Comparison of ENCODE assay signal across 8 mouse cellular contexts in the genomic region with DNA sequence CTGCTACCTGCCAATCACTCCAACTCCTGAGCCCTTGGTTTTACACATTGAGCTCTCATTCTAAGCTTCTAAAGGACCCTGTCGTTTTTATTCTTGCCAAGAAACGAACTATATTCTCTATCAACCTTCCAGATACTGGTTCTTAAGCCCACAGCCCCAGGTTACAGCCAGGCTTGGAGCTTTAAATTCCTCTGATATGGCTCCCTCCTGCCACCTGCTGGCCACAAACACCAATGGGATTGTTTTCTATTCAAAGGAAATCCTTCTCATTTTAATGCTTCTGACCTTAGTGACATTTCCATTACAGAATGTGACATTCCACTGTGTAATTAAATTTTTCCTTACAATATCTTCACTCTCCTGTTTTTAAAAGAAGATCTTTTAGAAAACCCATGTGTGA. TPM values are rescaled to one million over a fixed set of nuclear protein-coding genes. Genes with fewer than 3 reads are reported as not detected.
A peak's percentile ranks its signal among the peaks of the same experiment; 100 is the strongest.
DNase-seq lines count a peak whose midpoint lies in the region; ATAC-seq lines count a peak whose summit lies in the region.

No protein-coding gene starts in this region.

- H3K36me3 ChIP-seq in hindbrain, embryonic 11.5 days (ENCODE audit: control insufficient read depth, insufficient read depth, low read length) = no peaks in the 10 kb centered on the region
- no peaks in the 10 kb centered on the region for H3K36me3 ChIP-seq in hindbrain, embryonic 16.5 days (ENCODE audit: control insufficient read depth, insufficient read depth, low read length)

- H3K4me2 ChIP-seq in hindbrain, embryonic 11.5 days (replicated peaks; ENCODE audit: low read depth, low read length) = no peak overlapping the region
- H3K4me2 ChIP-seq in hindbrain, embryonic 16.5 days (ENCODE audit: low read length) = no peak overlapping the region

- no peaks in the 10 kb centered on the region for H3K27me3 ChIP-seq in hindbrain, embryonic 11.5 days (ENCODE audit: control insufficient read depth, insufficient read depth, low read length)
- H3K27me3 ChIP-seq in hindbrain, embryonic 16.5 days (replicated peaks; ENCODE audit: control insufficient read depth, insufficient read depth, low read length) = no peaks in the 10 kb centered on the region

- WGBS in hindbrain, embryonic 11.5 days = 20% methylated on average over 2 of the region's 2 CpGs
- 15% methylated on average over 2 of the region's 2 CpGs for WGBS in hindbrain, embryonic 16.5 days

- no peak overlapping the region for H3K4me3 ChIP-seq in hindbrain, embryonic 11.5 days (ENCODE audit: low read depth, low read length)
- no peak overlapping the region for H3K4me3 ChIP-seq in hindbrain, embryonic 16.5 days (ENCODE audit: low read length)

- H3K27ac ChIP-seq in hindbrain, embryonic 11.5 days (ENCODE audit: low read depth, low read length) = no peak overlapping the region
- H3K27ac ChIP-seq in hindbrain, embryonic 16.5 days (ENCODE audit: low read depth, low read length) = no peak overlapping the region

- no peak for ATAC-seq in hindbrain, embryonic 11.5 days (ENCODE audit: low FRiP score)
- ATAC-seq in hindbrain, embryonic 16.5 days = no peak
- peak; percentile 81 for ATAC-seq in megakaryocyte progenitor cell, adult 5-6 weeks (replicated peaks; ENCODE audit: poor library complexity)

- H3K4me1 ChIP-seq in hindbrain, embryonic 11.5 days (replicated peaks; ENCODE audit: control insufficient read depth, insufficient read depth, low read length) = no peaks in the 10 kb centered on the region
- H3K4me1 ChIP-seq in hindbrain, embryonic 16.5 days (ENCODE audit: control insufficient read depth, insufficient read depth, low read depth, low read length) = no peaks in the 10 kb centered on the region

- no peaks in the 10 kb centered on the region for H3K9me3 ChIP-seq in hindbrain, embryonic 11.5 days (ENCODE audit: control insufficient read depth, low read length)
- H3K9me3 ChIP-seq in hindbrain, embryonic 16.5 days (ENCODE audit: control insufficient read depth, low read length) = no peaks in the 10 kb centered on the region

- DNase-seq in hindbrain, embryonic 11.5 days (ENCODE audit: low spot score) = peak; percentile 52
- peak; percentile 32 for DNase-seq in CD4-positive helper T cell, adult 2 months (ENCODE audit: low read depth, low spot score)
- DNase-seq in adipocyte (ENCODE audit: low spot score) = peak; percentile 57
- peak; percentile 55 for DNase-seq in embryo, embryonic 10 days (ENCODE audit: low spot score)
- DNase-seq in layer of hippocampus, adult 18-20 months (ENCODE audit: low spot score in 2 of 2) = peak; percentile 5 to 47
- peak; percentile 44 for DNase-seq in thymus, postnatal 25 days

- no peak overlapping the region for H3K9ac ChIP-seq in hindbrain, embryonic 11.5 days (ENCODE audit: low read depth, low read length)
- no peak overlapping the region for H3K9ac ChIP-seq in hindbrain, embryonic 16.5 days (ENCODE audit: low read depth, low read length)

RNA-seq across cellular contexts. Expression of gene Rp2, which starts 28.6 kb away (rescaled TPM):
- 22.3 and 23.6 TPM in 2 replicates for polyA plus RNA-seq in hindbrain, embryonic 11.5 days (2014; fragmentation: Nextera tagmentation; extraction: Ambion mirVana)
- polyA plus RNA-seq in hindbrain, embryonic 16.5 days (2015; fragmentation: Nextera tagmentation; extraction: Ambion mirVana) = 15.2 and 17.5 TPM in 2 replicates
- 10 to 100 TPM; 14.6 to 18.6 TPM for total RNA-seq in layer of hippocampus, adult 18-20 months (2021)
- total RNA-seq in megakaryocyte progenitor cell, adult 5-6 weeks (2015) = 43.8 and 48.7 TPM in 2 replicates
- total RNA-seq in megakaryocyte progenitor cell, adult 5-6 weeks (2017) = 36.5 and 47.4 TPM in 2 replicates

RNA-seq across cellular contexts. Expression of gene Slc9a7, which starts 44.1 kb away (rescaled TPM):
- polyA plus RNA-seq in hindbrain, embryonic 11.5 days (2014; fragmentation: Nextera tagmentation; extraction: Ambion mirVana) = 2.1 and 2.4 TPM in 2 replicates
- polyA plus RNA-seq in hindbrain, embryonic 16.5 days (2015; fragmentation: Nextera tagmentation; extraction: Ambion mirVana) = 12.9 and 16.3 TPM in 2 replicates
- 10 to 100 TPM; 62.2 to 63.5 TPM for total RNA-seq in layer of hippocampus, adult 18-20 months (2021)
- total RNA-seq in megakaryocyte progenitor cell, adult 5-6 weeks (2015) = 5.4 and 9.0 TPM in 2 replicates
- 7.1 TPM in 2 replicates for total RNA-seq in megakaryocyte progenitor cell, adult 5-6 weeks (2017)

Comparison
In these comparisons a context has a peak if more than half of its experiments do, and no peak if none do; other contexts are left out.
1. RNA of gene Slc9a7, which starts 44.1 kb away (total RNA-seq): 62.2 to 63.5 TPM in layer of hippocampus, adult 18-20 months; 5.4 to 9.0 TPM in megakaryocyte progenitor cell, adult 5-6 weeks; every median in the first group is over 4 times any median in the second.
2. Peak in every context shown above with its lines, with median percentiles within 50 percentile points of each other: DNase-seq.